Mouse (Mus musculus) ES-E14 (cell line): ENCODE data around the gene Mob3b. TPM values are rescaled to one million over a fixed set of nuclear protein-coding genes. Genes with fewer than 3 reads are reported as not detected.

Experiments
- DNase-seq: peaks from one replicate; pipeline ENCODE4 v3.0.0-alpha.2; 2013; ENCODE audit warnings: low read depth, low spot score
- H3K27ac ChIP-seq: 2 replicates; pipeline ENCODE4 v1.5.1; 2012; ENCODE audit warnings: low read depth, mild to moderate bottlenecking, low read length, moderate library complexity, mixed read lengths; ENCODE audit not compliant: poor library complexity, insufficient read depth, severe bottlenecking
- H3K36me3 ChIP-seq: 2 replicates; pipeline ENCODE4 v1.6.1; 2012; ENCODE audit warnings: mild to moderate bottlenecking, low read length, moderate library complexity, mixed read lengths; ENCODE audit not compliant: control insufficient read depth, poor library complexity, insufficient read depth, severe bottlenecking
- H3K4me1 ChIP-seq, 2 experiments: fragments of 150-350 bp in 1 of 2; sonication (generic) in 1 of 2; 2 replicates each; pipeline ENCODE4 v1.6.1; 2012; ENCODE audit warnings: low read length in 2 of 2, mild to moderate bottlenecking in 1 of 2, mixed read lengths in 1 of 2; ENCODE audit not compliant: control insufficient read depth in 2 of 2, insufficient read depth in 2 of 2, poor library complexity in 1 of 2
- H3K4me3 ChIP-seq, 2 experiments: fragments of 150-350 bp in 1 of 2; sonication (generic) in 1 of 2; 2 replicates each; pipeline ENCODE4 v1.5.1; 2012; ENCODE audit warnings: low read length in 2 of 2, low read depth in 1 of 2, mild to moderate bottlenecking in 1 of 2, mixed read lengths in 1 of 2; ENCODE audit not compliant: insufficient read depth in 1 of 2, poor library complexity in 1 of 2, severe bottlenecking in 1 of 2
- H3K9ac ChIP-seq: 2 replicates; pipeline ENCODE4 v1.6.1; 2012; ENCODE audit warnings: low read depth, mild to moderate bottlenecking, low read length, mixed read lengths; ENCODE audit not compliant: poor library complexity, insufficient read depth, severe bottlenecking
- H3K9me3 ChIP-seq: fragments of 150-350 bp; sonication (generic); 2 replicates; pipeline ENCODE4 v1.6.1; 2012; ENCODE audit warnings: low read depth, mild to moderate bottlenecking, low read length; ENCODE audit not compliant: control insufficient read depth, insufficient read depth
- CHD2 ChIP-seq: IDR thresholded peaks from 2 replicates; pipeline ENCODE4 v1.6.1; 2014; ENCODE audit warnings: mild to moderate bottlenecking, low read depth, low read length, inconsistent platforms
- HCFC1 ChIP-seq: IDR thresholded peaks from 2 replicates; pipeline ENCODE4 v1.6.1; 2012; ENCODE audit warnings: low read length, inconsistent platforms, borderline replicate concordance; ENCODE audit not compliant: insufficient read depth
- MAFK ChIP-seq: IDR thresholded peaks from 2 replicates; pipeline ENCODE4 v1.6.1; 2014; ENCODE audit warnings: mild to moderate bottlenecking, low read depth, low read length, inconsistent platforms; ENCODE audit not compliant: insufficient read depth
- ZC3H11A ChIP-seq: IDR thresholded peaks from 2 replicates; pipeline ENCODE4 v1.6.1; 2012; ENCODE audit warnings: low read depth, mild to moderate bottlenecking, inconsistent platforms, low read length, borderline replicate concordance
- ZNF384 ChIP-seq: IDR thresholded peaks from 2 replicates; pipeline ENCODE4 v1.6.1; 2012; ENCODE audit warnings: low read depth, low read length, inconsistent platforms
- in situ Hi-C, 2 experiments: fragments of 600-800 bp; cut with MboI; formaldehyde crosslinking; loops; one replicate each; pipeline ENCODE4 v1.15.1; 2025; ENCODE audit warnings: low sequenced_read_pairs in 2 of 2, inconsistent platforms in 1 of 2; ENCODE audit not compliant: unreplicated experiment in 2 of 2
- total RNA-seq: library from RNA; depleted of rRNA; stranded (reverse); fragments of 300-350 nt; gene quantifications from 2 replicates; pipeline ENCODE4 v1.2.3, GENCODE M21; 2012

Mob3b gene
- total RNA-seq, 1 experiment, result 8.3 TPM

DNA sequence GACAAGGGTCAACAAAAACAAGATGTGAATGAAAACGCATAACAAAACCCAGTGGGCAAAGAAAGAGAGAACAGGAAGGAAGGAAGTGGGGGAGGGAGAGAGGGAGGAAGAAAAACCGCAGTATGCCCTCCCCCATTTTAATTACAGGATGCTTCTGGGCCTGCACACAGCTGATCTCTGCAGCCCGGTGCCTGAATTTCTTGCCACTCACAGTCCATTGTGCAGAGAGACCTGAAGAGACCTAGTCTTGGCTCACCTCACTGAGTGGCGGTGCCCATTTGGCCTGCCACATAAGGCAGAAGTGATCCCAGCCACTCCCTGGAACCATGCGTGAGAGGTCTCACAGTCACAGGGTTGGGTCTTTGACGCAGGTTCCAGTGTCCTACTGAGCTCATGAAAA is 19.2 kb downstream of the Mob3b start:
- H3K4me1 ChIP-seq, result peaks cover 0 to 21% of the 10 kb centered on the region in 2 experiments; a peak in 2 of 4 replicates
- no peak for TF ChIP-seq ZC3H11A
- no peak for TF ChIP-seq HCFC1
- no peak for TF ChIP-seq CHD2
- TF ChIP-seq MAFK, result no peak
- no peak for TF ChIP-seq ZNF384
- DNase-seq, result no peak
- peak overlapping the region; percentile 50; the same call in 1 of the 2 replicates for H3K9ac ChIP-seq
- no peak overlapping the region; the same call in 1 of the 2 replicates for H3K27ac ChIP-seq
- in situ Hi-C loops, result no loop called here
- H3K4me3 ChIP-seq, result 0 out of 4 replicates have a peak overlapping the region, but pooled peaks of 1 of the 2 experiments have one; percentile 33
- H3K36me3 ChIP-seq, result no peaks in the 10 kb centered on the region
- H3K9me3 ChIP-seq, result no peaks in the 10 kb centered on the region

DNA sequence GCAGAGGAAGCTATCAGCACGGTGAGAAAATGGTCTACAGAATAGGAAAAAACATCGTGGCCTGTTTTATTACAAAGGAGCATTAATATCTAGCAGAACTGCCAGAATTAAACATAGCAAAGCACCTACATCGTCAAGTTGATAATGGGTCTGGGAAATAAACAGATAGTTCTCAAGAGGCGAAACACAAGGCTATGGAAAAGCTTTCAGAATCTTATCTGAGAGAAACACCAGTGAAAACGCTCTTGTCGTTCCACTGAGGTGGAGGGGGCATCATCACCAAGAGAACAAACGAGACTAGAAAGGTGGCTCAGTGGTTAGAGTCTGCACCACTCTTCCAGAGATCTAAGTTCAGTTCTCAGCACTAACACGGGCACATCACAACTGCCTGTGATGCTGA is 20.3 kb downstream of the Mob3b start:
- H3K9ac ChIP-seq, result no peak overlapping the region
- no peak for DNase-seq
- TF ChIP-seq ZC3H11A (no peak), ZNF384 (no peak), HCFC1 (no peak), MAFK (no peak), CHD2 (no peak)
- no peaks in the 10 kb centered on the region for H3K36me3 ChIP-seq
- H3K9me3 ChIP-seq, result no peaks in the 10 kb centered on the region
- H3K4me3 ChIP-seq, result no peak overlapping the region
- H3K4me1 ChIP-seq, result peaks cover 0 to 21% of the 10 kb centered on the region in 2 experiments; a peak in 2 of 4 replicates
- no peak overlapping the region for H3K27ac ChIP-seq
- in situ Hi-C loops, result no loop called here

DNA sequence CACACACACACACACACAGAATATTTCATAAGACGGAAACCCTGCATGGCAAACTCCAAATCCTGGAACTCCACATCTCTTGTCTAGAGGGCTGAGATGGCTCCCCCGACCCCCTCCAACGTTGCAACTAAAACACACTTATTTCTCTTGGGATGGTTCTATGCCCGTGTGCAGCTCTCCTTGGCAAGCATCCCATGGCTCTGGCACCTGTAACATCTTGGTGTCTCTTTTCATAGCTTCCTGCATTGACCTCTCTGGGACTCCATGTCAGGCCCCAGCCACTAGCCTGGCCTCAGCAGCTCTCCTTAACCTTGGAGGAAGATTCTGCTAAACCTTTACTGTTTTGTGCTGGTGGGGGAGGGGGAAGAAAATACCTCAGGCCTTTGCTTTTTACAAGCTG is 21.5 kb downstream of the Mob3b start:
- H3K9ac ChIP-seq, result no peak overlapping the region
- TF ChIP-seq CHD2 (no peak), MAFK (no peak), ZC3H11A (no peak), ZNF384 (no peak), HCFC1 (no peak)
- H3K9me3 ChIP-seq, result no peaks in the 10 kb centered on the region
- peak overlapping the region; percentile 55; the same call in 1 of the 2 replicates for H3K27ac ChIP-seq
- no peaks in the 10 kb centered on the region for H3K36me3 ChIP-seq
- peaks cover 0 to 21% of the 10 kb centered on the region in 2 experiments; a peak in 2 of 4 replicates for H3K4me1 ChIP-seq
- no peak overlapping the region for H3K4me3 ChIP-seq
- peak; percentile 28 for DNase-seq
- in situ Hi-C loops, result no loop called here

DNA sequence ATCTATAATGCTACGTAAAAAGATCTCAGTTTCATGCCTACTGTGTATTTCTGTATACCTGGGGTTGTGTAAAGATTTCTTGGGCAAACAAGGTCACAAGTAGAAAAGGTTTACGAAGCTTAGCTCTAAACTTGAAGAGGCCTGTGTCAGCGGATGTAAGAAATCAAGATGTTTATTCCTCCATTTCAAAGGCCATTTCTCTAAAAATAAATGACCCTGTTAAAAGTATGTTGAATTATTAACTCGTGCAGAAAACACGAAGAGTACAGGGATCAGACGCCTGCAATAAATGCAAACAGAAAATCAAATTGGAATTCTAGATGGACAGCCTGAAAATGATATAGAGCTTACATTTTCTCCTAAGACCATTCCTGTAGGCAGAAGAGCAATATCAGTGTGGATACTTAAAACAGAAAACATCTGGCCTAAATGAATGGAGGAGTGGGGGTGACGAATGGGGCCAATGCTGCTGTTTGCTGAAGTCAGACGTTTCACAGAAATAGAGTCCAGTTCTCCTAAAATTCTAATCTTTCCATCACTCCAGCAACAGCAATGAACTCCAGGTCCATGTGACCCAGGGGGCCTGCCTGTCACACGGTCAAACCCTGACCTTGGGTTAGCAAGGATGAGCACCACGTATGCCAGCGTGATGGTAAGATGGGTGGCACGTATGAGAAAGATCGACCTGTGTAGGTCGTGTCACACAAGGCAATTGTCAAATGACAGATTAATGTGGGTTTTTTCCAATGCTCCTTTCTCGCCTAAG is 22.3 kb downstream of the Mob3b start:
- Histone ChIP-seq H3K36me3 (no peaks in the 10 kb centered on the region), H3K4me3 (no peak overlapping the region), H3K9ac (no peak overlapping the region), H3K4me1 (peaks cover 0 to 21% of the 10 kb centered on the region in 2 experiments; a peak in 2 of 4 replicates), H3K9me3 (no peaks in the 10 kb centered on the region), H3K27ac (no peak overlapping the region)
- in situ Hi-C loops, result no loop called here
- no peak for TF ChIP-seq MAFK
- TF ChIP-seq ZNF384, result no peak
- TF ChIP-seq CHD2, result no peak
- TF ChIP-seq HCFC1, result no peak
- TF ChIP-seq ZC3H11A, result no peak
- DNase-seq, result no peak
